Mouse (Mus musculus): Measurements from ENCODE around the gene Pak1.

DNA sequence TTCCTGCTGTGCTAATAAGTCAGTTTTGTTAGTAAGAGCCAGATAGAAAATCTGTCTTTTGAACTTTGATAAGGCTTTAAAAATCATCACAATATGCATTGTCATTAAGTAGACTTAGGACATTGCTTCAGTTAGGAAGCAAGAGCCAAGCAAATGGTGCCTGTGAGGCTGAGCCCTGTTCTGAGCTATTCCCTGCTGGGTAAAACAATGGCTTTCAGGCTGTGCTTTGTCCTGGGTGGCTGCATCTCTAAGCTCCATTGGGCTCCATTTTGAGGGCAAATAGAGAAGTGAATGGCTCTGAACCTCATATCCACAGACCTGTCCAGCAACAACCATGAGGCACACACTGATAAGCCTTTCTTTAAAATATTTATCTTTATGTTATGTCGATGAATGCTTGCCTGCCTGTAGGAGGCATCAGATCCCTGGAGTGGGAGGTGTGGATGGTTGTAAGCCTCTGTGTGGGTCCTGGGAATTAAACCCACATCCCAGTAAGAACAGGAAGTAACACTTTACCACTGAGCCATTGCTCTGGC is 46.5 kb upstream of the Pak1 start:
- TF ChIP-seq MYOD1 (IDR thresholded peaks at IDR 0.05; ENCODE audit: control insufficient read depth, insufficient read length, low read depth) = no peak
- TF ChIP-seq CTCF (IDR thresholded peaks at IDR 0.05; ENCODE audit: control insufficient read depth, insufficient read depth, insufficient read length) = no peak
- no peak for TF ChIP-seq MAX (IDR thresholded peaks at IDR 0.05)
- no peak for TF ChIP-seq CEBPB (IDR thresholded peaks at IDR 0.05; ENCODE audit: low read depth)
- TF ChIP-seq USF1 (IDR thresholded peaks at IDR 0.05; ENCODE audit: low read depth) = no peak

Measured in C2C12 (cell line).